Mouse (Mus musculus): ENCODE results near the gene 4930404H24Rik.

The 4930404H24Rik gene

DNA sequence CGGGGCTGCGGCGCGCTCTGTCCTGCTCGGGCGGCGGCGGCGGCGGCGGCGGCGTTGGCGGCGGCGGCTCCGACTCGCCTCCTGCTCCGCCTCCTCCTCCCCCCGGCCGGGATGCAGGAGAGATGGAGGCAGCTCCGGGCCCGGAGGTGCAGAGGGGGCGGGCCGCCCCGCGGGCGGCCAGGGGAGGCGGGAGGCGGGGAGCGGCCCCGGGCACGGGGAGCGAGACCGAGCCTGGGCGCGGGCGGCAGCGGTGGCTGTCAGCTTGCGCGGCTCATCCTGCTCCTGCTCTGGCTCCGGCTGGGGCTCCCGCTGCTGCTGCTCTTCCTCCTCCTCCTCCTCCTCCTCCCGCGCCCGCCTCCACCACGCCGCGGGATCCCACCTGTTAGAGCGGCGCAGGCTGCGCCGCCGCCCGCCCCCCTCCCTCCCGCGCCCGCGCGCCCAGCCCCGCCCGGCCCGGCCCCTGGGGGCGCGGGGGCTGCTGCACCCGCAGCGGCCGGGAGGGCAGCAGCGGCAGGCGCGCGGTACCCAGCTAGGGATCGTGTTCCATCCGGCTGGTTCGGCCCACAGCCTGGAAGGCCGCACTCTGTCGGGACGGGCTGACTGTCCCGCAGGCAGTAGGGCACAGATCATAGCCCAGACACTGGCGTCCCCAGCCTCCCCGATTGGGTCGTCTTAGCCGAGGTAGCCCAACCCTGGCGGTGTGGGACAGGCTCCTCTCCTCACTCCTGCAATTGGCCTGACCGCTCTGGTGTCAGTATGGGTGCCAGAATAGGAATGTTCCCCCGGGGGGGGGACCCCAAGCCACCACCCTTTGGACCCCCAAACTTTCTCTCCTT is 37.6 kb downstream of the 4930404H24Rik start, which contains the start of gene Nol4l:
Gene Nol4l, minus strand, starts transcription at position 41 of the 836 bp plus-strand sequence.
- TF ChIP-seq GATA4 (IDR thresholded peaks at IDR 0.05; ENCODE audit: insufficient replicate concordance, low read length): no peak

GRCm38 (mm10) chr2:153530948-153531347 is 38.4 kb downstream of the 4930404H24Rik start:
- no peak for TF ChIP-seq GATA4 (IDR thresholded peaks at IDR 0.05; ENCODE audit: insufficient replicate concordance, low read length)

DNA sequence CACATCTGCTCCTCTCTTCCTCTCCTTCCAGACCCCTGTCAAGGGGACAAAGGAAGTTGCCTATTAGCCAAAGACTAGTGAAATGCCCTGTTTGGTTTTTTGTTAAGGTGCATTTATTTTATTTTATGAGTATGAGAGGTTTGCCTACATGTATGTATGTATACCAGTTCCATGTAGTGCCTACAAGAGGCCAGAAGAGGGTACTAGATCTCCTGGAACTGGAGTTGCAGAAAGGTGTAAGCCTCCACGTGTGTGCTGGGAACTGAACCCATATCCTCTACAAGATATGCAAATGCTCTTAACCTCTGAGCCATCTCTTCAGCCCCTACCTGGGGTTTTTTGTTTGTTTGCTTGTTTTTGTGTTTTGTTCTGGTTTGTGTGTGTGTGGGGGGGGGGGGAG is 41.4 kb downstream of the 4930404H24Rik start:
- no peak for TF ChIP-seq GATA4 (IDR thresholded peaks at IDR 0.05; ENCODE audit: insufficient replicate concordance, low read length)

- TF ChIP-seq GATA4 (IDR thresholded peaks at IDR 0.05; ENCODE audit: insufficient replicate concordance, low read length): no peak
These were observed 46.3 kb downstream of the 4930404H24Rik start for GRCm38 (mm10) chr2:153538898-153539297.

DNA sequence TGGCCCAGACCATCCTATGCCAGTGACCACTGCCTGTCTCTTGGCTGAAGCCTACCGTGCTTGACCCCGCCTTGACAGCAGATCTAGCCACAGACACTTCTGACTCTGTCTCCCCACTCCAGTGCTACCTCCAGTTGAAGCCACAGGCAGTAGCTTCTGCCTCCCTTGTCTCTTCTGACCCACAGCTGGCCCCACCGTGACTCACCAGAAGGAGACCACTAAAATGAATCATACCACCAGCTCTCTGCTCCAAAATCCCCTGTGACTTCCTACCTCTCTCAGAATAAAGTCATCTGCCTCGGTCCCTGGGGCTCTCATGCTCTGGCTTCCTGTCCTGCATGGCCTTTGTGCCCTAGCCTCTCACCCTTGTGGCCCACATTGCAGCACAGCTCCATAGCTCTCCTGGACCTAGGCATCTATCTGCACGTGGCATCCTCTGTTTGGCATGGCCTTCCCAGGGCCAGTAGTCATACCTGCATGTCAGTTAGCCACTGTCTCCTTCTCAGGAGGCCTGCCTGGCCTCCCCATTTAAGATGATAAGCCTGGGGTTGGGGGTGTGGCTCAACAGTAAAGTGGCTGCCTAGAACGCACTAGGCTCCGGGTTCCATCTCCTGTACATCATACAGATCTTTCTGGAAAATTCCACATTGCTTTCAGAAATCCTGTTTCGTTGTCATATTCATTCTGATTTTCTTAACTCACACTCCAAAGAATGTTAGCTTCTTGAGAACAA is 50.5 kb downstream of the 4930404H24Rik start:
- no peak for TF ChIP-seq GATA4 (IDR thresholded peaks at IDR 0.05; ENCODE audit: insufficient replicate concordance, low read length)
